Mouse (Mus musculus) urinary bladder, adult 18-20 months (tissue): ENCODE results near the gene Gm49425.

Experiments used
- DNase-seq, 2 experiments: peaks; one replicate each; pipeline ENCODE4 v3.0.0; 2022; ENCODE audit warnings: low spot score in 2 of 2, mixed read lengths in 2 of 2

The Gm49425 gene

GRCm38 (mm10) chr15:101491431-101491830 is 25.6 kb downstream of the Gm49425 start, which contains the start of gene Krt83:
TSS of gene Krt83 (minus strand) at chr15:101491512.
- DNase-seq, result no peak

GRCm38 (mm10) chr15:101485911-101486635 is 31.0 kb downstream of the Gm49425 start:
- DNase-seq, result no peak

GRCm38 (mm10) chr15:101484939-101485338 is 32.1 kb downstream of the Gm49425 start:
- no peak for DNase-seq

GRCm38 (mm10) chr15:101483646-101484045 is 33.4 kb downstream of the Gm49425 start:
- DNase-seq, result no peak

GRCm38 (mm10) chr15:101482056-101482455 is 35.0 kb downstream of the Gm49425 start:
- no peak for DNase-seq

GRCm38 (mm10) chr15:101479666-101480060 is 37.4 kb downstream of the Gm49425 start:
- no peak for DNase-seq

- peak; percentile 15 to 45 for DNase-seq
Measured at GRCm38 (mm10) chr15:101479007-101479665, 37.9 kb downstream of the Gm49425 start.

- DNase-seq, result peak; percentile 13 to 45
Measured at GRCm38 (mm10) chr15:101472952-101473528, 44.0 kb downstream of the Gm49425 start, which contains the start of gene Krt86. TSS of gene Krt86 (plus strand) at chr15:101473478.

- DNase-seq, result no peak
Measured at GRCm38 (mm10) chr15:101469093-101469492, 48.0 kb downstream of the Gm49425 start.
